Mouse (Mus musculus): ENCODE results near the gene Rbfox3.

DNA sequence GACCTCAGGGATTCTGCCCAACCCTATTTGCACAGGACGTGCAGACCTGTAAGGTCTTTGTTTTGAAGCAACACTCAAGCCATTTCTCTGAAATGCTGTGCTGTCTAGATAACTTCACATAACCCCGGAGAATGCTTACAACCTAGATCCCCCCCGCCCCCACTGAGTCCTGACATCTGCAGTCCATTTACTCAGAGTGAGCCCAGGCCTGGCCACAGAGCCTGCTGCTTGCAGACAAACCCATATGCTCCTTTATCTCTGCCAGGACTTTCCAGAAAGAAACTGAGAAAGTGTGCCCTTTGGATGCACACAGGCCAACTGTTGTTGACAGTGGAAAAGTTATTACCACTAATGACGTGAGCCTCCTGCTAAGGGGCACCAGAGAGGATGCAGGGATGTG, 464.1 kb downstream of the Rbfox3 start:
- no peak for TF ChIP-seq CTCF (IDR thresholded peaks at IDR 0.05; ENCODE audit: low read depth)
- TF ChIP-seq EP300 (optimal IDR thresholded peaks at IDR 0.05) = no peak

Measured in stomach, postnatal 0 days (tissue).